In the genomic region with DNA sequence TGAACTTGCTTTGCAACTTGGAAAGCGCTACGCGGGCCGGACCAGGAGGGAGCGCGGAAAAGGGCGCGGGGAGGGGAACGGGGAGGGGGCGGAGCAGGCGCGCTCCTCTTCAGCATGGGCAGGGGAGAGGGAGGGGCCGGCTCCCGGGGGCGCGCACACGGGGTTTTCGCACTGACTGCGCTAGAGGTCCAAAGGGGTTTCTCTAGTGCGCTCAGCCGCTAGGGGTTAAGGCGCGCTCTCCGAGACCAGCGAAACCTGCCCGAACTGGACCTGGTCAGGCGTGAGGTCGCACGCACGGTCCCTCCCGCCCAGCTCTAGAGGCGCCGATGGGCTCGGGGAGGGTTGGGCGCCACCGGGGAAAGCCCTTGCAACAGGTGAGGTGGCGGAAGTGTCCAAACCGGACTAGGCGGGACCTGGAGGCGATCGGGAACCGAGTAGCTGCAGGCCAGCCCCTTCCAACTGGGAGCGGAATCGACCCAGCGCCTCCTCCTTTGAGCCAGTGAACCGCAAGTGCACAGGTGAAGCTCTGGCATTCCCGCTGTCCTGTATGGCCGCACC, we compare ENCODE assay signal across 8 mouse cellular contexts. TPM values are rescaled to one million over a fixed set of nuclear protein-coding genes. Genes with fewer than 3 reads are reported as not detected.
DNase-seq lines count a peak whose midpoint lies in the region; ATAC-seq and TF ChIP-seq lines count a peak whose summit lies in the region.

No protein-coding gene starts in this region.

- 15% methylated on average over 45 of the region's 48 CpGs for WGBS in hindbrain, embryonic 16.5 days
- WGBS in midbrain, postnatal 0 days = 19% methylated on average over 42 of the region's 48 CpGs

- peaks cover 12% of the 10 kb centered on the region for H3K27me3 ChIP-seq in hindbrain, embryonic 16.5 days (replicated peaks; ENCODE audit: control insufficient read depth, insufficient read depth, low read length)
- H3K27me3 ChIP-seq in midbrain, postnatal 0 days (ENCODE audit: insufficient read depth, low read length) = peaks cover 6% of the 10 kb centered on the region; the same call in 1 of the 2 replicates

- no peak for TF ChIP-seq CTCF in midbrain, postnatal 0 days (IDR thresholded peaks at IDR 0.05)

- peak overlapping the region; percentile 77 for H3K4me2 ChIP-seq in hindbrain, embryonic 16.5 days (ENCODE audit: low read length)
- H3K4me2 ChIP-seq in midbrain, postnatal 0 days (ENCODE audit: low read depth, low read length, poor library complexity, severe bottlenecking) = peak overlapping the region; percentile 65

- H3K4me3 ChIP-seq in hindbrain, embryonic 16.5 days (ENCODE audit: low read length) = peak overlapping the region; percentile 64
- H3K4me3 ChIP-seq in midbrain, postnatal 0 days (ENCODE audit: low read depth, low read length) = peak overlapping the region; percentile 52

- no peak overlapping the region for H3K27ac ChIP-seq in hindbrain, embryonic 16.5 days (ENCODE audit: low read depth, low read length)
- no peak overlapping the region for H3K27ac ChIP-seq in midbrain, postnatal 0 days (ENCODE audit: low read depth, low read length)

- peaks cover 2% of the 10 kb centered on the region; the same call in 1 of the 2 replicates for H3K9me3 ChIP-seq in hindbrain, embryonic 16.5 days (ENCODE audit: control insufficient read depth, low read length)
- no peaks in the 10 kb centered on the region for H3K9me3 ChIP-seq in midbrain, postnatal 0 days (ENCODE audit: low read length)

- H3K4me1 ChIP-seq in hindbrain, embryonic 16.5 days (ENCODE audit: control insufficient read depth, insufficient read depth, low read depth, low read length) = no peaks in the 10 kb centered on the region
- H3K4me1 ChIP-seq in midbrain, postnatal 0 days (ENCODE audit: insufficient read depth, low read length) = no peaks in the 10 kb centered on the region

- DNase-seq in cerebellum, postnatal 10 days = peak; percentile 39 to 68
- DNase-seq in cerebellum, adult 8-10 months = no peak
- peak; percentile 46 for DNase-seq in gastrocnemius, postnatal 25 days
- DNase-seq in liver = peak; percentile 64
- peak; percentile 37 for DNase-seq in midbrain, postnatal 0 days (ENCODE audit: low spot score)
- peak; percentile 12 for DNase-seq in urinary bladder, postnatal 10 days (ENCODE audit: low spot score)

- peak; percentile 52; the same call in 1 of the 2 replicates for ATAC-seq in common myeloid progenitor, adult 5-6 weeks (replicated peaks; ENCODE audit: low read depth, poor library complexity, severe bottlenecking)
- ATAC-seq in hindbrain, embryonic 16.5 days = peak; percentile 92
- peak; percentile 90 for ATAC-seq in midbrain, postnatal 0 days (ENCODE audit: low FRiP score)

- H3K9ac ChIP-seq in hindbrain, embryonic 16.5 days (ENCODE audit: low read depth, low read length) = peak overlapping the region; percentile 64
- peak overlapping the region; percentile 60 for H3K9ac ChIP-seq in midbrain, postnatal 0 days (replicated peaks; ENCODE audit: low read length, poor library complexity, severe bottlenecking)

- H3K36me3 ChIP-seq in hindbrain, embryonic 16.5 days (ENCODE audit: control insufficient read depth, insufficient read depth, low read length) = no peaks in the 10 kb centered on the region
- H3K36me3 ChIP-seq in midbrain, postnatal 0 days (ENCODE audit: insufficient read depth, low read length) = no peaks in the 10 kb centered on the region

RNA-seq across cellular contexts. Expression of a gene that starts 0.4 kb away (rescaled TPM):
- total RNA-seq in common myeloid progenitor, adult 5-6 weeks (2017) = not detected in 2 replicates
- total RNA-seq in gastrocnemius, postnatal 25 days (2021) = 1 to 10 TPM; 1.2 to 1.8 TPM
- 155 and 158 TPM in 2 replicates for polyA plus RNA-seq in hindbrain, embryonic 16.5 days (2015; fragmentation: Nextera tagmentation; extraction: Ambion mirVana)
- 336 and 376 TPM in 2 replicates for total RNA-seq in midbrain, postnatal 0 days (2014; rRNA removed)
- 143 and 148 TPM in 2 replicates for polyA plus RNA-seq in midbrain, postnatal 0 days (2015; fragmentation: Nextera tagmentation; extraction: Ambion mirVana)

RNA-seq across cellular contexts. Expression of a gene that starts 12.0 kb away (rescaled TPM):
- total RNA-seq in common myeloid progenitor, adult 5-6 weeks (2017) = not detected in 2 replicates
- not detected for total RNA-seq in gastrocnemius, postnatal 25 days (2021)
- 0.26 and 0.34 TPM in 2 replicates for polyA plus RNA-seq in hindbrain, embryonic 16.5 days (2015; fragmentation: Nextera tagmentation; extraction: Ambion mirVana)
- 0.38 TPM in 1 of 2 replicates, not detected in the other for total RNA-seq in midbrain, postnatal 0 days (2014; rRNA removed)
- 0.16 and 0.17 TPM in 2 replicates for polyA plus RNA-seq in midbrain, postnatal 0 days (2015; fragmentation: Nextera tagmentation; extraction: Ambion mirVana)

Comparison
In these comparisons a context has a peak if more than half of its experiments do, and no peak if none do; other contexts are left out.
1. RNA of a gene that starts 0.4 kb away (total RNA-seq): 336 to 376 TPM in midbrain, postnatal 0 days; 1.2 to 1.8 TPM in gastrocnemius, postnatal 25 days and not detected in common myeloid progenitor, adult 5-6 weeks; every median in the first group is over 100 times any median in the second.
2. Peak in every context shown above with its lines, with median percentiles within 50 percentile points of each other: ATAC-seq.